ENCODE assay signal across 8 mouse cellular contexts in the genomic region with DNA sequence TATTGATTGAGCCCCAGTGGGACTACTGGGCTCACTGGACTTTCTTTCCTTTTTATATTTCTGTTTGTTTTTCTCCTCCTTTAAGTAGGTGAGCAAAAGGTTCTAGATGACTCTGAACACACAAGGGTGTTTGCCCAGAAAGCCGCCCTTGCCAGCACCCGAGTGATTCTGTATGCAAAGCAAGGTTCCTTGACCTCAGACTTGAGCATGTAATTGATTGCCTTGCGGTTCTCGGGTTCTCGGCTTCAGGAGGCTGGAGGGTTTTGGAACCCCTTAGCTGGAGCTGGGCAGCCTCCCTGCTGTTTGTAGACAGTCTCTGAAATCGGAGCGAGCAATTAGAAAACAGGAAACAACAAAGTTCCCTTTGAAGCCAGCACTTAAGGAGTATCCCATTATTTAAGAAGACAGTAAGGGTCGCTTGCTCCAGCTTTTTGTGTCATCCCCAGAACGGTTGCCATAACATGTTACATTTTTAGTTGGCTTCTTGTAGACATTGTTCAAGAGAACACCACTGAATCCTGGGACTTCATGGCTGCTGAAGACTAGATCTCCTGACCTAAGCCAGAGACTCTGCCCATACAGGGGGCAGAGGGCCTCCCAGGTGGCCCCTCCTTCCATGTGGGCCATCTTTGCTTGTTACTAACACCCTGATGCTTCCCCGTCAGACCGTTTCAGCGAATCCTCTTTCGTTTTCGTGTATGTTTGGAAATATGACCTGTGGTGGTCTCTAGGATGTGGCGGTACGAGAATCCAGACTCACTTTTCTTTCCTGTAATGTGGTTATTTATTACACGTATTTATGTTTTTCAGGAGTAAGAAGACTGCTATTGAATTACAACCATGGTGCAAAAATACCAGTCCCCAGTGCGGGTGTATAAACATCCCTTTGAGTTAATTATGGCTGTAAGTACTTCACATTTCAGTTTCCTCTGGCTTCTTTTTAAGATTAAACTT. TPM values are rescaled to one million over a fixed set of nuclear protein-coding genes. Genes with fewer than 3 reads are reported as not detected.
DNase-seq lines count a peak whose midpoint lies in the region; ATAC-seq and TF ChIP-seq lines count a peak whose summit lies in the region.

No protein-coding gene starts in this region.

- TF ChIP-seq EP300 in ES-Bruce4 (IDR thresholded peaks at IDR 0.05; ENCODE audit: insufficient read depth, low read depth, low read length) = no peak

- no peak for ATAC-seq in forebrain, postnatal 0 days
- ATAC-seq in lung, embryonic 14.5 days (ENCODE audit: insufficient read depth) = no peak

- peaks cover 13% of the 10 kb centered on the region for H3K4me1 ChIP-seq in ES-Bruce4 (ENCODE audit: control insufficient read depth, insufficient read depth, low read length)
- H3K4me1 ChIP-seq in forebrain, postnatal 0 days (ENCODE audit: insufficient read depth) = peaks cover 51% of the 10 kb centered on the region
- peaks cover 50% of the 10 kb centered on the region for H3K4me1 ChIP-seq in lung, embryonic 14.5 days (ENCODE audit: insufficient read depth)

- H3K9ac ChIP-seq in ES-Bruce4 (ENCODE audit: low read depth, poor library complexity, severe bottlenecking) = peak overlapping the region; percentile 87; the same call in 1 of the 2 replicates
- H3K9ac ChIP-seq in forebrain, postnatal 0 days = peak overlapping the region; percentile 94
- H3K9ac ChIP-seq in lung, embryonic 14.5 days = peak overlapping the region; percentile 31

- no peak overlapping the region for H3K27ac ChIP-seq in ES-Bruce4 (ENCODE audit: insufficient read depth, low read length)
- no peak overlapping the region; the same call in 1 of the 2 replicates for H3K27ac ChIP-seq in forebrain, postnatal 0 days (ENCODE audit: low read depth, low read length)
- H3K27ac ChIP-seq in lung, embryonic 14.5 days (ENCODE audit: low read depth) = peak overlapping the region; percentile 44

- H3K36me3 ChIP-seq in ES-Bruce4 (ENCODE audit: control insufficient read depth, insufficient read depth, low read length, poor library complexity, severe bottlenecking) = 0 out of 2 replicates have a peak, but pooled peaks cover 3% of the 10 kb centered on the region
- H3K36me3 ChIP-seq in forebrain, postnatal 0 days (ENCODE audit: insufficient read depth) = peaks cover 8% of the 10 kb centered on the region
- H3K36me3 ChIP-seq in lung, embryonic 14.5 days (ENCODE audit: insufficient read depth) = peaks cover 25% of the 10 kb centered on the region

- H3K4me3 ChIP-seq in ES-Bruce4 (ENCODE audit: low read depth, low read length) = no peak overlapping the region
- H3K4me3 ChIP-seq in forebrain, postnatal 0 days (ENCODE audit: low read depth, low read length) = peak overlapping the region; percentile 91
- peak overlapping the region; percentile 87 for H3K4me3 ChIP-seq in lung, embryonic 14.5 days (ENCODE audit: low read depth, low read length)

- 45% methylated on average over 18 of the region's 18 CpGs for WGBS in forebrain, postnatal 0 days
- WGBS in lung, embryonic 14.5 days = 25% methylated on average over 18 of the region's 18 CpGs

- no peak for TF ChIP-seq POLR2A in ES-Bruce4 (IDR thresholded peaks at IDR 0.05; ENCODE audit: insufficient read depth, low read length)

- no peaks in the 10 kb centered on the region for H3K9me3 ChIP-seq in ES-Bruce4 (replicated peaks; ENCODE audit: control insufficient read depth, insufficient read depth, low read length, poor library complexity, severe bottlenecking)
- H3K9me3 ChIP-seq in forebrain, postnatal 0 days (ENCODE audit: low read length) = no peaks in the 10 kb centered on the region
- H3K9me3 ChIP-seq in lung, embryonic 14.5 days (ENCODE audit: low read depth, low read length) = no peaks in the 10 kb centered on the region

- peak overlapping the region; percentile 52 for H3K4me2 ChIP-seq in forebrain, postnatal 0 days (ENCODE audit: low read depth)
- H3K4me2 ChIP-seq in lung, embryonic 14.5 days = peak overlapping the region; percentile 76

- DNase-seq in adrenal gland, adult 2 months = peak; percentile 56
- no peak for DNase-seq in adrenal gland, adult 18-20 months (ENCODE audit: low spot score in 2 of 2)
- no peak for DNase-seq in forebrain, postnatal 0 days
- peak; percentile 39 for DNase-seq in lung, embryonic 14.5 days
- DNase-seq in thymus, postnatal 4 days = no peak
- no peak for DNase-seq in kidney, postnatal 25 days
- DNase-seq in ovary, adult 18-20 months (ENCODE audit: low spot score) = no peak

- no peaks in the 10 kb centered on the region for H3K27me3 ChIP-seq in ES-Bruce4 (ENCODE audit: control insufficient read depth, insufficient read depth, low read length, poor library complexity, severe bottlenecking)
- H3K27me3 ChIP-seq in forebrain, postnatal 0 days (ENCODE audit: insufficient read depth, low read length) = no peaks in the 10 kb centered on the region
- no peaks in the 10 kb centered on the region for H3K27me3 ChIP-seq in lung, embryonic 14.5 days (ENCODE audit: insufficient read depth, low read length)

- no peak for TF ChIP-seq CTCF in ES-Bruce4 (IDR thresholded peaks at IDR 0.05; ENCODE audit: low read depth, low read length)
- TF ChIP-seq CTCF in forebrain, postnatal 0 days (IDR thresholded peaks at IDR 0.05; ENCODE audit: low read depth) = no peak
- no peak for TF ChIP-seq CTCF in lung, embryonic 14.5 days (IDR thresholded peaks at IDR 0.05; ENCODE audit: low read depth)

RNA-seq across cellular contexts. Expression of gene Sec14l1, which starts 1.7 kb away (rescaled TPM):
- 100 to 1,000 TPM; 117 to 175 TPM for total RNA-seq in adrenal gland, adult 2 months (2021)
- polyA plus RNA-seq in adrenal gland, adult 2 months (2012; rRNA removed) = 140 and 161 TPM in 2 replicates
- 100 to 1,000 TPM; 106 to 159 TPM for total RNA-seq in adrenal gland, adult 18-20 months (2021)
- 77.5 and 77.7 TPM in 2 replicates for polyA plus RNA-seq in ES-Bruce4 (2011; ENCODE audit: insufficient read depth, insufficient read length, low read depth, missing spikeins)
- total RNA-seq in forebrain, postnatal 0 days (2014; rRNA removed) = 81.3 and 82.9 TPM in 2 replicates
- polyA plus RNA-seq in forebrain, postnatal 0 days (2015; fragmentation: Nextera tagmentation; extraction: Ambion mirVana) = 62.1 and 65.1 TPM in 2 replicates
- 44.3 and 46.2 TPM in 2 replicates for polyA plus RNA-seq in lung, embryonic 14.5 days (2014; fragmentation: Nextera tagmentation; extraction: Ambion mirVana)

Comparison
In these comparisons a context has a peak if more than half of its experiments do, and no peak if none do; other contexts are left out.
1. DNase-seq: peak in adrenal gland, adult 2 months (single experiment) and lung, embryonic 14.5 days (single experiment); none in adrenal gland, adult 18-20 months (0 of 2), forebrain, postnatal 0 days (single experiment), thymus, postnatal 4 days (single experiment), kidney, postnatal 25 days (0 of 2) and ovary, adult 18-20 months (single experiment).
2. H3K9ac ChIP-seq: peak in every context shown above with its lines; median percentile 94 in forebrain, postnatal 0 days; 87 in ES-Bruce4; 31 in lung, embryonic 14.5 days.